Mouse (Mus musculus) midbrain, embryonic 13.5 days (tissue): ENCODE measurements around the gene Cryga. TPM values are rescaled to one million over a fixed set of nuclear protein-coding genes. Genes with fewer than 3 reads are reported as not detected.

Experiments
- ATAC-seq: fragments of 200-750 bp; cut with Nextera tagmentation; 2 replicates; pipeline ENCODE4 v1.8.0; 2017; ENCODE audit warnings: mild to moderate bottlenecking, moderate TSS enrichment, moderate library complexity
- H3K27ac ChIP-seq: fragments of 300-500 bp; sonication (generic); 2 replicates; pipeline ENCODE4 v1.5.1; 2015; ENCODE audit warnings: inconsistent platforms, mild to moderate bottlenecking, moderate library complexity
- H3K27me3 ChIP-seq: fragments of 300-500 bp; sonication (generic); 2 replicates; pipeline ENCODE4 v1.6.1; 2015; ENCODE audit warnings: mild to moderate bottlenecking, inconsistent platforms
- H3K36me3 ChIP-seq: fragments of 300-500 bp; sonication (generic); 2 replicates; pipeline ENCODE4 v1.6.1; 2015; ENCODE audit warnings: mild to moderate bottlenecking, inconsistent platforms
- H3K4me1 ChIP-seq: fragments of 300-500 bp; sonication (generic); replicated peaks from 2 replicates; pipeline ENCODE4 v1.6.1; 2015; ENCODE audit warnings: inconsistent platforms
- H3K4me2 ChIP-seq: fragments of 300-500 bp; sonication (generic); replicated peaks from 2 replicates; pipeline ENCODE4 v1.6.1; 2015; ENCODE audit warnings: moderate library complexity, mild to moderate bottlenecking, inconsistent platforms
- H3K4me3 ChIP-seq: fragments of 300-500 bp; sonication (generic); replicated peaks from 2 replicates; pipeline ENCODE4 v1.5.1; 2015; ENCODE audit warnings: mild to moderate bottlenecking, inconsistent platforms
- H3K9ac ChIP-seq: fragments of 300-500 bp; sonication (generic); replicated peaks from 2 replicates; pipeline ENCODE4 v1.6.1; 2015; ENCODE audit warnings: mild to moderate bottlenecking, inconsistent platforms
- H3K9me3 ChIP-seq: fragments of 300-500 bp; sonication (generic); 2 replicates; pipeline ENCODE4 v1.6.1; 2016; ENCODE audit warnings: mild to moderate bottlenecking, inconsistent platforms
- WGBS: fragments of 180-500 bp; shearing (Covaris S2); methylation state at CpG from one replicate; pipeline ENCODE4 v1.1.7; 2015; 5-methylcytosine and 5-hydroxymethylcytosine counted together
- polyA plus RNA-seq: library from polyadenylated mRNA; unstranded; fragments of >200 nt; fragmentation: Nextera tagmentation; extraction: Ambion mirVana; gene quantifications from 2 replicates; pipeline ENCODE4 v1.2.1, GENCODE M21; 2015

Gene Cryga
- not detected in 2 replicates for polyA plus RNA-seq

DNA sequence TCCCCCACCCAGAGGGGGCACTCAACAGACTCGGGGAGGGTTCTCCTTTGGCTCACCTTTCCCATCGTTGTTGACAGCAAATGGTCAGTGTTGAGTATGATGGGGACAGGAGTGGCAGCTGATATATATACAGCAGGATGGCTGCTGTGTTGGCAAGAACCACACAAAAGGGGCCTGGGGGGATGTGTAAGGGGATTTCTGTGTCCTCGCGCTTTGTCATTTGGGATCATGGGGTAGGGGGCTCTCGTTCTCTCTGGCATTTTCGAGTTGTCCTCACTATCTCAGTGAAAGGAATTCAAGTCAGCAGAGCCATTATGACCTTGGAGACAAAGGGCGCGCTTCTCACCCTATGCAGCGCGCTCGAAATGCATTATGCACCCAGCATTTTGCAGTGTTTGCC is at the start of gene Cryga:
Gene Cryga, minus strand, starts transcription at position 101 of the 400 bp plus-strand sequence.
- Histone ChIP-seq H3K4me1 (no peaks in the 10 kb centered on the region), H3K9ac (no peak within 1 kb of the TSS), H3K27me3 (no peaks in the 10 kb centered on the region), H3K27ac (no peak within 1 kb of the TSS), H3K4me3 (no peak within 1 kb of the TSS), H3K9me3 (no peaks in the 10 kb centered on the region), H3K36me3 (no peaks in the 10 kb centered on the region), H3K4me2 (no peak within 1 kb of the TSS)
- ATAC-seq = no peak
- WGBS = 87% methylated on average over 11 of the region's 11 CpGs

DNA sequence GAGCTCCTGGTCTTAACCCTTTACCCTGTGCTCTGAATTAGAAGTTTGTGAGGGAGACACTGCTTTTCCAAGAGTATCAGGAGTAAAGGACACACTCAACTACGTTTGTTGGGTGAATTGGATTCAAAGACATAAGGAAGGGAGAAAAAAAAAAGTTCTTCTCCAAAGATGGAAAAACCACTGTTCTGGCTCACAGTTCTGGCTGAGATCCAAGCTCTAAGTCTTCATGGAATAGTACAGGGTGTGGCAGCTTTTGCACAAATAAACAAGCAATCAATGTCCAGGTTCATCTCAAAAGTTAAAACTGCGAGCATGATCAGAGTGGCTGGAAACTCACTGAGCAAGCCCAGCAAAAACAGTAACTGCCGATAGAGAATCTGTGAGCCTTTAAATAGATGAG is 44.8 kb upstream of the Cryga start:
- 76% methylated on average over 3 of the region's 3 CpGs for WGBS
- no peaks in the 10 kb centered on the region for H3K9me3 ChIP-seq
- no peaks in the 10 kb centered on the region for H3K36me3 ChIP-seq
- no peaks in the 10 kb centered on the region for H3K4me1 ChIP-seq
- no peak overlapping the region for H3K4me3 ChIP-seq
- no peak for ATAC-seq
- no peak overlapping the region for H3K27ac ChIP-seq
- H3K27me3 ChIP-seq = no peaks in the 10 kb centered on the region
- H3K4me2 ChIP-seq = no peak overlapping the region
- no peak overlapping the region for H3K9ac ChIP-seq

DNA sequence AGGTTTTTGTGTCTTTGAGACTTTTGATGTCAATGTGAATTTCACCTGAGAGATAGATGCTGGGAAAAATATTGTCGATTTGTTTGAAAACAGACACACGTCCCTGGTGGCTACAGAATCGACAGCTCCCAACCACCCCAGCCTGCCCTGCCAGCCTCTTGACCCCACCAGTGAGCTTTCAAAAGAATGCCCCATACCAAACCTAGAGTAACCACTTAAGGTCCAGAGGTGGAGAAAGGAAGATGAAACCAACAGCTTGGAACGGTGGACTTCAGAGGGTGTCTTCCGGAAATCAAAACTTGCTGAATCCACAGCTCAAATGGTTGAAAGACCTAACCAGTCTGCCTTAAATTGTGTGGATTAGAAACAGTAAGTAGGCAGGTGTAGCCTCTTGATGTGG is 44.2 kb upstream of the Cryga start:
- H3K9ac ChIP-seq = no peak overlapping the region
- H3K4me1 ChIP-seq = no peaks in the 10 kb centered on the region
- no peaks in the 10 kb centered on the region for H3K36me3 ChIP-seq
- WGBS = 96% methylated on average over 5 of the region's 5 CpGs
- no peak for ATAC-seq
- H3K4me2 ChIP-seq = no peak overlapping the region
- H3K27me3 ChIP-seq = no peaks in the 10 kb centered on the region
- no peaks in the 10 kb centered on the region for H3K9me3 ChIP-seq
- no peak overlapping the region for H3K4me3 ChIP-seq
- no peak overlapping the region for H3K27ac ChIP-seq

DNA sequence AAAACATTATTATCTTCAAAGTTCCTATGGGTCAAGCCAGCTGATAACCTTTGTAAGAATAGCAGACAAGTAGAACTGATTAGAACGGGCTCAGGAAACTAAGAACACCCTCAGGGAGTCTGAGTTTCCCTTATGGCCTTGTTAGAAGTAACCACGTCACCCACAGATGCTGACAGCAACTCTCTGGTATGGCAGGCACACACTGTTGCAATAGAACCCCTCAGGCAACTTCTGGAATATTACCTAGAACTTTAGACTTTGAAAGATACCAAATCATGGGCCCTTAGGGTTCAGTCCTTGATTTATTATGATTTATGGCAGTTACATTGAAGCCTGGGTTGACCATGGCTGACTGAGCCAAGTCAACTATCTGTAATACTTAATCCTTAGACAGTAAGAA is 43.4 kb upstream of the Cryga start:
- Histone ChIP-seq H3K36me3 (no peaks in the 10 kb centered on the region), H3K9ac (no peak overlapping the region), H3K4me2 (no peak overlapping the region), H3K4me1 (no peaks in the 10 kb centered on the region), H3K27me3 (no peaks in the 10 kb centered on the region), H3K27ac (no peak overlapping the region), H3K9me3 (no peaks in the 10 kb centered on the region), H3K4me3 (no peak overlapping the region)
- 71% methylated on average over 2 of the region's 2 CpGs for WGBS
- ATAC-seq = no peak

DNA sequence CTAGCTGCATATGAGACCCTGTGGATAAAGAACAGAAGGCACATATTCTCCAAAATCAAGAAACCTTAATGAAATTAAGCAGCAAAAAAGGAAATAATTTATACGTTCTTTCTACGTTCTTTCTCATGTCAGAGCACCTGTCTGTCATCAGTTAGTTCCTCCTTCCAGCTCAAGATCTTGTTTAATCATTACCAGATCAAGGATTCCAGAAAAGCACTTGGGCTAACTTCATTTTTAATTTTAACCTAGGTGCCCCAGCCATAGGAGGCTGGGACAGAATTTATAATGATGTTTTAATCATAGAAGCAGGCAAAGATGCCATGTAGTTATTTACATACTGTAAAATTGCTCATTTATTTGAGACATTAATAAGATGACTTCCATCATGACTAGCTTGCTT is 41.6 kb upstream of the Cryga start:
- no peak overlapping the region for H3K4me3 ChIP-seq
- no peak overlapping the region for H3K27ac ChIP-seq
- H3K4me2 ChIP-seq = no peak overlapping the region
- no peak for ATAC-seq
- no peaks in the 10 kb centered on the region for H3K27me3 ChIP-seq
- no peaks in the 10 kb centered on the region for H3K4me1 ChIP-seq
- WGBS = 93% methylated on average over 2 of the region's 2 CpGs
- no peaks in the 10 kb centered on the region for H3K36me3 ChIP-seq
- H3K9me3 ChIP-seq = no peaks in the 10 kb centered on the region
- H3K9ac ChIP-seq = no peak overlapping the region

DNA sequence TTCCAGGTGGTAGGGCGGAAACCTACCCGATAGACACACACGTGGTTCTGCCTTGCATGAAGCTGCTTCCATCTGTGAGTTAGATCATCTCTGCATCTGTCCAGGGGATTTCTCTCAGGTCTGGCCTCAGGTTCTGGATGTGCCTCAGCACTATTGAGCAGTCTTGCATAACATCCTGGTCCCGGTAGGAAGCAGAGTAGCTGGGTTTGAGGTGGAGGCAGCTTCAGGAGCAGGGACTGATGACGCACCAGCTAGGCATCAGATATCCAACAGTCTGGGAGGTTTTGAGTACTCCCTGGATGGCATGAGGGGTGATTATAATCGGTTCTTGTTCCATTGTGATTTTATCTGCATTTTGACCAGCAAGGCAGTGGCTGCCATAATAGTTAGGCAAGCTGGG is 34.4 kb upstream of the Cryga start:
- Histone ChIP-seq H3K36me3 (no peaks in the 10 kb centered on the region), H3K27ac (no peak overlapping the region), H3K4me1 (no peaks in the 10 kb centered on the region), H3K4me2 (no peak overlapping the region), H3K9me3 (no peaks in the 10 kb centered on the region), H3K9ac (no peak overlapping the region), H3K27me3 (no peaks in the 10 kb centered on the region), H3K4me3 (no peak overlapping the region)
- 85% methylated on average over 6 of the region's 6 CpGs for WGBS
- ATAC-seq = no peak

DNA sequence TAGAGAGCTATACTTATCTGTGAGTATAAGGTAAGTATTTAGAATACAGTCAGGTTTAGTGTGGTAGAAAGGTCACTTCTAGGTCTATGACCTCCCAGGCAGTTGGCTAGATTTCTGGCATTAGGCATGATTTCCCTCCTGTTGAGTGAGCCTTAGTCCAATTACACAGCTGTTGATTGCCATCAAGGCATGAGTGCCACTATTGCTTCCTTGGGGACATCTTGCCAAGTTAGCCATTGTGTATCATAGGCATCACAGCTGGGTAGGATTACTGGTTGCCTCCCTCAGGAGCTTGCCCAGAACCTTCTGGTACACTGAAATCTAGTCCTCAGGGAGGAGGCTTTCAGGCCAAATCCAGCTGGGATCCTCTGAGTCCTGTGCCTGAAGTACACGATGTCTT is 29.7 kb upstream of the Cryga start:
- Histone ChIP-seq H3K9ac (no peak overlapping the region), H3K4me2 (no peak overlapping the region), H3K4me3 (no peak overlapping the region), H3K27ac (no peak overlapping the region), H3K36me3 (no peaks in the 10 kb centered on the region), H3K9me3 (no peaks in the 10 kb centered on the region), H3K27me3 (no peaks in the 10 kb centered on the region), H3K4me1 (no peaks in the 10 kb centered on the region)
- ATAC-seq = no peak
- 84% methylated on average over 1 of the region's 1 CpGs for WGBS

DNA sequence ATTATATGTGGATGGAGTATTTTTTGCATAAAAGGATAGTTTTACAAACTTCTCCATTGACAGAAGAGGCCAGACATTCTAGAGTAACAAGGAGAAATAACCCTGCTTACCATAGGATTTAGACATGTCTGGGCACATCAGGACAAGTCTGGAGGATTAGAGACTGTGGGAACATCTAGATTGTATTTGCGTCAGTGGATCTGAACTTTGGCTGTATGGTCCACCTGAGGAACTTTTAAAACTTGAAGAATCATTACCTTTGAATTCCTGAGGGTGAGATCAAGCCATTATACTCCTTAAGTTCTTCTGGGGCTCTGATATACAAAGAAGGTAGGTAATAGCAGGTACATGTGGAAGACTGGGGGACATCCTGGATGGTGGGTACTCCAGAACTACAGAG is 28.5 kb upstream of the Cryga start:
- ATAC-seq = no peak
- no peak overlapping the region for H3K4me3 ChIP-seq
- H3K4me1 ChIP-seq = no peaks in the 10 kb centered on the region
- H3K27ac ChIP-seq = no peak overlapping the region
- no peaks in the 10 kb centered on the region for H3K9me3 ChIP-seq
- WGBS = 92% methylated on average over 1 of the region's 1 CpGs
- H3K36me3 ChIP-seq = no peaks in the 10 kb centered on the region
- H3K4me2 ChIP-seq = no peak overlapping the region
- no peak overlapping the region for H3K9ac ChIP-seq
- no peaks in the 10 kb centered on the region for H3K27me3 ChIP-seq

DNA sequence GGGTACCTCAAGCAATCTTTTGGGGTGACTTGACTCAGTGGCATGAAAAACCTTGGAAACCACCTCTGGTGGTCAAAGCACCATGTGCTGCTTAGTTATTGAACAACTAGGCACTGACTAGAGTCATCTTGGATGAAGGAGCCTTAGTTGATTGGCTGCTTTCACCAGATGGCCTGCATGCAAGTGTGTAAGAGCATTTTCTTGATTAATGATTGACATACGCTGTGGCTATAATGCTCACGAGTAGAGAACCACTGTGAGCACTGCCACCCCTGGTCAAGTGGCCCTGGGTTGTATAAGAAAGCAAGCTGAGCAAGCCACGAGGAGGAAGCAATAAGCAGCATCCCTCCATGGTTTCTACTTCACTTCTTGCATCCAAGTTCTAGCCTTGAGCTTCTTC is 27.1 kb upstream of the Cryga start:
- no peak for ATAC-seq
- Histone ChIP-seq H3K9ac (no peak overlapping the region), H3K4me2 (no peak overlapping the region), H3K4me3 (no peak overlapping the region), H3K4me1 (no peaks in the 10 kb centered on the region), H3K36me3 (no peaks in the 10 kb centered on the region), H3K9me3 (no peaks in the 10 kb centered on the region), H3K27ac (no peak overlapping the region), H3K27me3 (no peaks in the 10 kb centered on the region)
- WGBS = 78% methylated on average over 3 of the region's 3 CpGs

DNA sequence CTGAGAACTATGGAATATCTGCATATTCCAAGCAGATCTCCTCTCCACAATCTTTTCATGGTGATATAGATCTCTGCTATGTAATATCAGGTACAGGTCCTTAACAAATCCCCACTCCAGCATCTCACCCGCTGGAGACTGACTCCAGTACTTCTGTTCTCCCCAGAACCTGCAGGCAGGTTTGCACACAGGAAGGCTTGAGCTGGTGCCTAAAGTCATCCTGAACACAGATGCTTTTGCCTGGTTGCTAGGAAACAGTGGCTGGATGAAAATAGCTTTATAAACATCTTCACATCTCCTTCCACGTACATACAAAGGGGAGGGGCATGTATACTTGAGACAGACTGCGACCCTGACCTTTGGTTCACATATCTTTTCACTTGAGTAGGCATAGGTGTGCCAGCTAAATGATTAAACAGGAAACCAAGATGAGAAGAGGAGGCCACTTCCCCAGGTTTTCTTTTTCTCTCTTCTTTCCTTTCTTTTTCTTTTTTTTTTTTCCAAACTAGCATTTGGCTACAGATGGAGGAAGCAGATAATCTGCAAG is 26.5 kb upstream of the Cryga start:
- no peak overlapping the region for H3K27ac ChIP-seq
- no peak overlapping the region for H3K4me3 ChIP-seq
- H3K27me3 ChIP-seq = no peaks in the 10 kb centered on the region
- H3K9ac ChIP-seq = no peak overlapping the region
- ATAC-seq = no peak
- WGBS = 70% methylated on average over 3 of the region's 3 CpGs
- no peaks in the 10 kb centered on the region for H3K36me3 ChIP-seq
- H3K4me1 ChIP-seq = no peaks in the 10 kb centered on the region
- H3K9me3 ChIP-seq = no peaks in the 10 kb centered on the region
- H3K4me2 ChIP-seq = no peak overlapping the region

DNA sequence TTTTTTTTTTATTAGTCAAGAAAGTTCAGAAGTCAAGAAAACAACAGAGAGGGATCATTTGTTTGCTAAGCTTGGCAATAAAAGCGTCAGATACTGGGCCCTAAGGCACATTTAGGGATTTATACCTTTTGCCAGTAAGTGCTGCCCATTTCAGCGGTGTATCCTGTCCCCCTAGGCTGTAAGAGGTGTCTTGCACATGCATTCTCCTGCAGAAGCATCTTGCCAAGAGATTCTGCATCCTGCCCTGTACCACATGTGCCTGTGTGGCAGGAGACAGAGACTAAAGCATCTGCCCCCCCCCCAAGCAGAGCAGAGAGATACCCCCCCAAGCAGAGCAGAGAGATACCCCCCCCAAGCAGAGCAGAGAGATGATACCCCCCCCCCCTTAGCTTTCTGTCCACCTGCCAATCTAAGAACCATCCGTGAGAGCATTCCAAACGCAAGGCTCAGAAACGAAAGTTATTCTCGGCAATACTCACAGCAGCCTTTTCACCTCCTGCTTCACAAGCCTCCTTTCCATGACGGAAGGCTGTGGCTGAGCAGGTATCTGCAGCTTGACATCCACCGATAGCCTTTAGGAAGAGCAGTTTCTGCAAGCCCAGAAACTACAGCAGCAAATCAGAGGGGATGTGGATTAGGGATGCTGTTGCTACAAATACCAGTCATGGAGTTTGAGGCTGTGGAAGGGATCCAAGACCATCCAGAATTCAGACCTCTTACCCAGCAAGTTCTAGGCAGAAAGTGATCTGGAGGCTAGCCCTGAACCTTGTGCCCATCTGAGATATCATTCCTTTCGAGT is 19.6 kb upstream of the Cryga start, which contains the start of gene D630023F18Rik:
Gene D630023F18Rik, minus strand, starts transcription at position 641 of the 799 bp plus-strand sequence.
- H3K4me3 ChIP-seq = peak within 1 kb of the TSS; percentile 23
- ATAC-seq = no peak
- H3K27ac ChIP-seq = no peak within 1 kb of the TSS
- no peaks in the 10 kb centered on the region for H3K36me3 ChIP-seq
- 27% methylated on average over 9 of the region's 9 CpGs for WGBS
- peak within 1 kb of the TSS; percentile 50 for H3K4me2 ChIP-seq
- no peaks in the 10 kb centered on the region for H3K27me3 ChIP-seq
- H3K4me1 ChIP-seq = no peaks in the 10 kb centered on the region
- no peak within 1 kb of the TSS for H3K9ac ChIP-seq
- H3K9me3 ChIP-seq = no peaks in the 10 kb centered on the region

DNA sequence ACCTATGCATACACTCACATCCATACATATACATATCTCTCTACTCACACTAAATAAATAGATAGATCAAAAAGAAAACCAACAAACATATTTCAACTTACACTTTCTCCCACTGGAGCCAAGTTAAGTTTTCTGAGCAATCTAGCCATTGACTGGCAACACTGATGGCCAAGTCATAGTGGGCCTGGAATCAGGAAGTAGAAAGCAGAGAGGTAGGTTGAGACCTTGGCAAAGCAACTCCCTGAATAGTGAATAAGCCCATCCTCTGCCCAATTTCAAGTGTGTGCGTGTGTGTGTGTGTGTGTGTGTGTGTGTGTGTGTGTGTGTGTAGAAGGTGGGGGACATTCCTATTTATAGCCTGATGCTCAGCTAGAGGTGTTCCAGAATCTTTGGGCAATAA is 16.3 kb upstream of the Cryga start, which contains the start of gene Gm28845:
Gene Gm28845, minus strand, starts transcription at position 121 of the 400 bp plus-strand sequence.
- ATAC-seq = no peak
- H3K4me3 ChIP-seq = no peak within 1 kb of the TSS
- no peaks in the 10 kb centered on the region for H3K36me3 ChIP-seq
- H3K9me3 ChIP-seq = no peaks in the 10 kb centered on the region
- no peak within 1 kb of the TSS for H3K4me2 ChIP-seq
- no peaks in the 10 kb centered on the region for H3K27me3 ChIP-seq
- 76% methylated on average over 1 of the region's 1 CpGs for WGBS
- H3K4me1 ChIP-seq = no peaks in the 10 kb centered on the region
- no peak within 1 kb of the TSS for H3K9ac ChIP-seq
- H3K27ac ChIP-seq = no peak within 1 kb of the TSS
